Mouse (Mus musculus): ENCODE measurements around the gene Syk. TPM values are rescaled to one million over a fixed set of nuclear protein-coding genes. Genes with fewer than 3 reads are reported as not detected.

Gene Syk
- polyA plus RNA-seq, 1 experiment from 2014 or later, result 1.5 TPM

- ATAC-seq (ENCODE audit: low read depth), result no peak
- WGBS, result 73% methylated on average over 17 of the region's 17 CpGs
- peaks cover 35% of the 10 kb centered on the region for H3K27me3 ChIP-seq
- no peaks in the 10 kb centered on the region for H3K9me3 ChIP-seq
- H3K9ac ChIP-seq, result no peak overlapping the region
- no peak overlapping the region for H3K4me2 ChIP-seq
- no peaks in the 10 kb centered on the region for H3K36me3 ChIP-seq
- H3K27ac ChIP-seq (replicated peaks), result no peak overlapping the region
- peaks cover 11% of the 10 kb centered on the region for H3K4me1 ChIP-seq (replicated peaks)
- no peak overlapping the region for H3K4me3 ChIP-seq
Observed at GRCm38 (mm10) chr13:52584654-52585455, 1.9 kb downstream of the Syk start.

DNA sequence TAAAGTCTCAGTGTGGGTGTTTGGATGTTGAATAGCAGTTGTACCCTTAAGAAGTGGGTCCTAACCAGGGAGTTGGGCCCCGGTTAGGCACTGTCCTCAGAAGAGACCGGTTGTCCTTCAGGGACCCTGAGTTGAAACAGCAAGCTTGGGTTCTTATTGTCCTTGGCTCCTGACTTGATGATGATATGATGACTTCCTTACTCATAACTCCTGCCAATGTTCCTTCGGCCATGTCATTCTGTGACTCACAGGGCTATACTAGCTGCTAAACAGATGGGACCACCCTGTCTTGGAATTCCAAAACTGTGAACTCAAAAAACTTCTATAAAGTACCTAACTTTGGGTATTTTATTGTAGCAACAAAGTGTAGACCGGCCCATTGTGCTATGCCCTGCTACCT is 4.8 kb downstream of the Syk start:
- peaks cover 19% of the 10 kb centered on the region for H3K27me3 ChIP-seq
- H3K9ac ChIP-seq, result no peak overlapping the region
- ATAC-seq (ENCODE audit: low read depth), result no peak
- H3K36me3 ChIP-seq, result no peaks in the 10 kb centered on the region
- 92% methylated on average over 4 of the region's 4 CpGs for WGBS
- no peak overlapping the region for H3K4me2 ChIP-seq
- H3K27ac ChIP-seq (replicated peaks), result no peak overlapping the region
- peaks cover 9% of the 10 kb centered on the region for H3K4me1 ChIP-seq (replicated peaks)
- H3K4me3 ChIP-seq, result no peak overlapping the region
- H3K9me3 ChIP-seq, result no peaks in the 10 kb centered on the region

- no peaks in the 10 kb centered on the region for H3K9me3 ChIP-seq
- H3K4me1 ChIP-seq (replicated peaks), result no peaks in the 10 kb centered on the region
- no peak for ATAC-seq (ENCODE audit: low read depth)
- peaks cover 10% of the 10 kb centered on the region for H3K27me3 ChIP-seq
- H3K27ac ChIP-seq (replicated peaks), result no peak overlapping the region
- H3K9ac ChIP-seq, result no peak overlapping the region
- H3K36me3 ChIP-seq, result no peaks in the 10 kb centered on the region
- H3K4me2 ChIP-seq, result no peak overlapping the region
- H3K4me3 ChIP-seq, result no peak overlapping the region
- 88% methylated on average over 4 of the region's 4 CpGs for WGBS
Observed at GRCm38 (mm10) chr13:52589043-52589442, 6.1 kb downstream of the Syk start.

DNA sequence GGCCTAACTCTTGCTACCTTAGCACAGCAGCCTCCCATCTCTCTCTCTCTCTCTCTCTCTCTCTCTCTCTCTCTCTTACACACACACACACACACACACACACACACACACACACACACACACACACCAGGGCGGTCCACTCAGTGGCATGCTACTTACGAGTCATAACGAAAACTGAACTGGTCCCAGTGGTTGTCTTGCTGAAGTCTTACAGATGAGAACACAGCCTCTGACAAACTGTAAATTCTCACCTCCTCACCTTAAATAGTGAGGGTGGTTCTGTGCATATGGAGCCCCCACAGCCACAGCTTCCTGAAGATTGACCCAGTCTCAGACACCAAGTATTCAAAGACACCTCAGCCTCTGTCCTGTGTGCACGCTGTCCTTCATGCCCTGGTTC is 8.9 kb downstream of the Syk start:
- WGBS, result 94% methylated on average over 4 of the region's 4 CpGs
- no peak for ATAC-seq (ENCODE audit: low read depth)

GRCm38 (mm10) chr13:52596692-52597091 is 13.7 kb downstream of the Syk start:
- Histone ChIP-seq H3K36me3 (no peaks in the 10 kb centered on the region), H3K4me3 (no peak overlapping the region), H3K27me3 (no peaks in the 10 kb centered on the region), H3K4me1 (replicated peaks) (no peaks in the 10 kb centered on the region), H3K27ac (replicated peaks) (no peak overlapping the region), H3K4me2 (no peak overlapping the region), H3K9me3 (no peaks in the 10 kb centered on the region), H3K9ac (no peak overlapping the region)
- WGBS, result 83% methylated on average over 5 of the region's 5 CpGs
- no peak for ATAC-seq (ENCODE audit: low read depth)

More for the DNA sequence above, 8.9 kb downstream of the Syk start:
- no peak overlapping the region for H3K27ac ChIP-seq (replicated peaks)
- H3K9ac ChIP-seq, result no peak overlapping the region
- no peak overlapping the region for H3K4me2 ChIP-seq
- no peaks in the 10 kb centered on the region for H3K27me3 ChIP-seq
- H3K9me3 ChIP-seq, result no peaks in the 10 kb centered on the region
- H3K4me3 ChIP-seq, result no peak overlapping the region
- no peaks in the 10 kb centered on the region for H3K4me1 ChIP-seq (replicated peaks)
- H3K36me3 ChIP-seq, result no peaks in the 10 kb centered on the region

DNA sequence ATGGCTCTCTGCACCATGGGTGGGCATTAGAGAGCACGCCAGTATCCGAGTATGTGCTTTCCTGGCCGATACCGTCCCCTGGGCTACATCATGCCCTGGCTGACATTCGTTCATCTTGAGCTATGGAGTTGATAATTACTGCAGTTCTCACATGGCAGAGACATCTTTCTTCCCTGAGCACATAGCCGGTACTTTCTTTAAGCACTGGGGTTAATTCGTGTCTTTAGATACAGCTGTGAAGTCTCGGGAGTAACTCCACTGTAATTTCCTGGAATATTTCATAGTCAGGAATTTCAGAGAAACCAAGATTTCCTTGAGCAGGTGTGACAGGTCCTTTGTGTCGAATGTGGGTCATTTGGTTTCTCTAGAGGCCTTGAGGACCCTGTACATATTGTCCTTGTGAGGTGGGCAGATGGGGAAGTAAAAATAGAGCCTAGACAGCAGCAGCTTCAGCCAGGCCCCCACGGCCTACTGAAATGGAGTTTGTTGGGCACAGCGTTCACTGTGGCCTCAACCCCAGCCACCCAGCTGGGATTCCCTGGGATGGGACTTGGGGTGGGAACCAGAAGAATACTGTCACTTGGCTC is 14.2 kb downstream of the Syk start:
- ATAC-seq (ENCODE audit: low read depth), result no peak

DNA sequence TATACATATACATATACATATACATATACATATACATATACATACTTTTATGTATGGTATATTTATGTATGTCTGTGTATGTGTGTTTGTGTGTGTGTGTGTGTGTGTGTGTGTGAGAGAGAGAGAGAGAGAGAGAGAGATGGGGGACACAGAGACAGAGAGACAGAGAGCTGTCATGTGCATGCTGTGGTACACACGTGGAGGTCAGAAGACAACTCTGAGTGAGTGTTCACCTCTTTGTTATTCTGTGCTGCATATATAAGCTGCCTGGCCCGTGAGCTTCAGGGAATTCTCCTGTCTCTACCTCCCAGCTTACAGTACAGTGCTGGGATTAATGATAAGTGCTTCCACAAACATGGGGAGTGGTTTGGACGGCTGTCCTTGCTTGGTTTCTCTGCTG is 15.3 kb downstream of the Syk start:
- H3K9ac ChIP-seq, result no peak overlapping the region
- ATAC-seq (ENCODE audit: low read depth), result no peak
- no peak overlapping the region for H3K4me2 ChIP-seq
- no peaks in the 10 kb centered on the region for H3K27me3 ChIP-seq
- WGBS, result 75% methylated on average over 3 of the region's 3 CpGs
- H3K4me1 ChIP-seq (replicated peaks), result no peaks in the 10 kb centered on the region
- H3K4me3 ChIP-seq, result no peak overlapping the region
- no peak overlapping the region for H3K27ac ChIP-seq (replicated peaks)
- no peaks in the 10 kb centered on the region for H3K36me3 ChIP-seq
- H3K9me3 ChIP-seq, result no peaks in the 10 kb centered on the region

More for the DNA sequence above, 14.2 kb downstream of the Syk start:
- Histone ChIP-seq H3K9ac (no peak overlapping the region), H3K27ac (replicated peaks) (no peak overlapping the region), H3K27me3 (no peaks in the 10 kb centered on the region), H3K9me3 (no peaks in the 10 kb centered on the region), H3K36me3 (no peaks in the 10 kb centered on the region), H3K4me3 (no peak overlapping the region), H3K4me2 (no peak overlapping the region), H3K4me1 (replicated peaks) (no peaks in the 10 kb centered on the region)
- WGBS, result 75% methylated on average over 11 of the region's 11 CpGs

DNA sequence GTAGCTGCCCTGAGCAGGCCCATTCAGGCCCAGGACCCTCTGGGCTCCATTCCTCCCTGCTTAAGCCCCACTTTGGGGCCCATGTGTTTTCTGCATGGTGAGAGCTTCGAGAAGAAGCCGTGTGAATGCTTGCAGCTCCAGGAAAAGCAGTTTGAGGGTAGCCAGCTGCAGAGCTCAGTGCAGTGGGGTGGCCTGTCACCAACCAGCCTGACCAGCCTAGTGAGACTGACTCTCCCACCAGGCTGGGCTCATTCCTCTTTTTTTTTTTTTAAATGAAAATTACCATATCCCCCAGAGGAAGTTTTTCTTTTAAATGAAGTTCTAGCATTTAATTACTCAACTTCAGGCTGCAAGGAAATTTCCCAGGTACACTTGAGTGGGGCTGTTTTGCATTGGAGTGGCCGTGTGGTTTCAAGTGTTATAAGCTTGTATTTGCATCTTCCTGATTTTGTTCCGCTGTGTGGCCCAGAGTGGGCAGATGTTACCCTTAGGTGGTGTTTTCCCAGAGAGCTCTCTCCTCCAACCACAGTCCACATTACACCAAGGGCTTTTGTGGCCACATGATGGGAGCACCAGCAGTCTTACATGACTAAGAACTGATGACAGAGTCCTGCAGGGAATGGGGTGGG is 17.2 kb downstream of the Syk start:
- ATAC-seq (ENCODE audit: low read depth), result no peak
- Histone ChIP-seq H3K36me3 (no peaks in the 10 kb centered on the region), H3K9ac (no peak overlapping the region), H3K4me1 (replicated peaks) (no peaks in the 10 kb centered on the region), H3K27ac (replicated peaks) (no peak overlapping the region), H3K4me3 (no peak overlapping the region), H3K4me2 (no peak overlapping the region), H3K9me3 (no peaks in the 10 kb centered on the region), H3K27me3 (no peaks in the 10 kb centered on the region)
- WGBS, result 58% methylated on average over 4 of the region's 4 CpGs

GRCm38 (mm10) chr13:52602752-52603151 is 19.8 kb downstream of the Syk start:
- Histone ChIP-seq H3K4me2 (no peak overlapping the region), H3K9me3 (no peaks in the 10 kb centered on the region), H3K4me1 (replicated peaks) (no peaks in the 10 kb centered on the region; the same call in 1 of the 2 replicates), H3K36me3 (no peaks in the 10 kb centered on the region), H3K27me3 (no peaks in the 10 kb centered on the region), H3K4me3 (no peak overlapping the region), H3K27ac (replicated peaks) (no peak overlapping the region), H3K9ac (no peak overlapping the region)
- WGBS, result 66% methylated on average over 4 of the region's 4 CpGs
- ATAC-seq (ENCODE audit: low read depth), result no peak

DNA sequence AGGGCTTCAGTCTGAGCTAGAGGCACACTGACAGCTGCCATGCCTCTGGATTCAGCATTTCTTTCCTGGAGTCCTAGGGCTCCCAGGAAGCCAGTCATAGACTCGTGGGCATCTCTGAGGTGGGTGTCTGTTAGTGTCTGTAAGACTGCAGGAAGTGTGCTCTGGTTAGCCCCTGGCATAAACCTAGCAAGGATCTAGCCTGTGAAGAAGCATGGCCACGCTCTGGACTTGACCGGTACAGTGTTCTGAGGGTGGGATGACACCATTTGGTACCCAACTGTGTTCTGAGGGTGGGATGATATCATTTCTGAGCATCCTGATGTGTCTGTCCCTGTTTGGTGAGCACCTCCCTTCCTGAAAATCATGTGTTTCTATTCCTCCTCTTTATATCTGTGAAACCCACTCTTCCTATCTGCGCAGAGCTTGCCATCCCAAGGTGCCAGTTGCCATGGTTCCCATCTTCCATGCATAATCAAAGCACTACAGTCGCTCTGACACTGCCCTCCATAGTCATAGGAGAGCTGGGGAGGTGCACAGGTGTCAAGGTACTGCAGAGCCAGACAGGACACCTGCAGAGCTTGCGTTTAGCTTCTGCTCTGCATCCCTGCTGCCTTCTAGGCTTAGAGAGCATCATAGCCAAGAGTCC is 20.9 kb downstream of the Syk start:
- no peaks in the 10 kb centered on the region for H3K36me3 ChIP-seq
- H3K9ac ChIP-seq, result no peak overlapping the region
- no peak for ATAC-seq (ENCODE audit: low read depth)
- no peak overlapping the region for H3K4me2 ChIP-seq
- 75% methylated on average over 6 of the region's 6 CpGs for WGBS
- H3K4me3 ChIP-seq, result no peak overlapping the region
- no peaks in the 10 kb centered on the region for H3K9me3 ChIP-seq
- no peaks in the 10 kb centered on the region; the same call in 1 of the 2 replicates for H3K4me1 ChIP-seq (replicated peaks)
- no peaks in the 10 kb centered on the region for H3K27me3 ChIP-seq
- H3K27ac ChIP-seq (replicated peaks), result no peak overlapping the region

DNA sequence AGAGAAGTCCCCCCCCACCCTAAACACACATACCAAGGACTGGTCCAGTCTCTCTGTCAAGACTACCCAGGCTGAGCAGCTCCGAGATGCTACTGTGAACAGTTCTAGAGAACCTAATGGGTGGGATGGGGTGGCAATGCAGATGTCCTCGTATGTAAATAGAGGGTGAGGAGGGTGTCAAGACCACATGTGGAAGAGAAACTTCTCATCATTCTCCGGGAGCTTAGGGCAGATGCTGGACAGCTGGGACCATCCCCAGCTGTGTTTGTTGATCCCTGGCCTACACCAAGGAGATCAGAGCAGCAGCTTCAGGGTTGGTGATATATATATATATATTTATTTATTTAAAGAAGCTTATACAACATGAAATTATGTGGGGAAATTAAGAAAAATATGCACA is 22.0 kb downstream of the Syk start:
- 85% methylated on average over 3 of the region's 3 CpGs for WGBS
- Histone ChIP-seq H3K27ac (replicated peaks) (no peak overlapping the region), H3K4me3 (no peak overlapping the region), H3K9me3 (no peaks in the 10 kb centered on the region), H3K4me2 (no peak overlapping the region), H3K36me3 (no peaks in the 10 kb centered on the region), H3K4me1 (replicated peaks) (no peaks in the 10 kb centered on the region; the same call in 1 of the 2 replicates), H3K27me3 (no peaks in the 10 kb centered on the region), H3K9ac (no peak overlapping the region)
- no peak for ATAC-seq (ENCODE audit: low read depth)

DNA sequence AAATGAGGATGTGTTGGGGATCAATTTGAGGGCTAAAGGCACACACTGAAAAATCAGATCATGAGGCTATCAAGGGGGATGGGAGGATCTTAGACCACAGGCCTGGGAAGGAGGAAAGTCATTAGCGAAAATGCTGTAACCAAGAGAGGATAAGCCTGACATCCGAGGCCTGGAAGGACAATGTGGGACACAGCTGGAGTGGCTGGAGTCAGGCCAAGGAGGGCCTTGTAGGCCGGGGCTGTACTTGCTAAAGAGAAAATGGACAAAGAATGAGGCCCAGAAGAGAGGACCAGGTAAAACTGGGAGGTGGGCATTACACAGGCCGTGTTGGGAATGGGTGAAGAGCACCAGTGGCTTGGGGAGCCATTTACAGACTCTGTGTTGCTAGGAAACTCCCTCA is 22.9 kb downstream of the Syk start:
- Histone ChIP-seq H3K27ac (replicated peaks) (no peak overlapping the region), H3K27me3 (no peaks in the 10 kb centered on the region), H3K9me3 (no peaks in the 10 kb centered on the region), H3K9ac (no peak overlapping the region), H3K4me3 (no peak overlapping the region), H3K4me1 (replicated peaks) (no peaks in the 10 kb centered on the region; the same call in 1 of the 2 replicates), H3K4me2 (no peak overlapping the region), H3K36me3 (no peaks in the 10 kb centered on the region)
- no peak for ATAC-seq (ENCODE audit: low read depth)
- WGBS, result 81% methylated on average over 4 of the region's 4 CpGs

All from neural tube, embryonic 13.5 days (tissue).